Mouse (Mus musculus) subcutaneous adipose tissue, adult 2 months (tissue): ENCODE results near the gene Ilkap. TPM values are rescaled to one million over a fixed set of nuclear protein-coding genes. Genes with fewer than 3 reads are reported as not detected.

Experiments used
- polyA plus RNA-seq: library from polyadenylated mRNA; depleted of rRNA; stranded (reverse); fragments of >200 nt; gene quantifications from 2 replicates; pipeline ENCODE4 v1.2.3, GENCODE M21; 2012; ENCODE audit warnings: low replicate concordance; rRNA removed

Gene Ilkap
- 47.7 and 76.8 TPM in 2 replicates for polyA plus RNA-seq

DNA sequence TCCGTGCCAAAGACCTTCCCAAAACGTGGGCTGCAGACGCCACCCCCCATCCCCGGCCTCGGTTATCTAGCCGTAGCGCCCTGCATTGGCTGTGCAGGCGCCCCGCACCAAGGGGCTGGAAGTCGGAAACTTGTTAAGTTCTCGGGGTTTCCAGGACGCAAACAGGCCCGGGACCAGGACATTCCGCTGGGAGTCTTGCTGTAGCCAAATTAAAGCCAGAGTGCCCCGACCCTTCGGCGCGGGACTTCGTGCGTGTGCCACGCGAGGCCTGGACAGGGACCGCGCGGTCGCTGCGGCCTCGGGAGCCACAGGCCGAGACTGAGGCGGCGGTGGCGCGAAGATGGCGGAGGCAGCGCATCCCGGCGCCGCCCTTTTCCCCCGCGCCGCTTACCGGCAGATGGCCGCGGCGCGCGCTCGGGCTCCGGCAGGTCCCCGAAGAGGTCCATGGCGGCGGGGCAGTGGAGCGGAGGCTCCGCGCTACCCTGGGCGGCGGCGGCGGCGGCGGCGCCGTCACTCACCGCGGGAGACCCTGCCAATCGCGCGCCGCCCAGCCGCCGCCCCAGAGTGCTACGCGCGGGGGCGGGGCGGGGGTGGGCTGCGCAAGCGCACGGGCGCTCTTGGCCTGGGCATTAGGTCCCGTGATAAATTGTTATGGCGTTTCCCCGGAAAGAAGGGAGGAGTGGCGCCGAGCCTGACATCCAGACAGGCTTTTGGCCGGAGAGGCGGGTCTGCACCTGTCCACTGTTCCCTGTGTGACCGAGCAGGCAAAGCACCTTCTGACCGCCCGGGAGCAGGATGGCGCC is at the start of gene Ilkap:
Gene Ilkap, minus strand, starts transcription at position 556 of the 803 bp plus-strand sequence.

DNA sequence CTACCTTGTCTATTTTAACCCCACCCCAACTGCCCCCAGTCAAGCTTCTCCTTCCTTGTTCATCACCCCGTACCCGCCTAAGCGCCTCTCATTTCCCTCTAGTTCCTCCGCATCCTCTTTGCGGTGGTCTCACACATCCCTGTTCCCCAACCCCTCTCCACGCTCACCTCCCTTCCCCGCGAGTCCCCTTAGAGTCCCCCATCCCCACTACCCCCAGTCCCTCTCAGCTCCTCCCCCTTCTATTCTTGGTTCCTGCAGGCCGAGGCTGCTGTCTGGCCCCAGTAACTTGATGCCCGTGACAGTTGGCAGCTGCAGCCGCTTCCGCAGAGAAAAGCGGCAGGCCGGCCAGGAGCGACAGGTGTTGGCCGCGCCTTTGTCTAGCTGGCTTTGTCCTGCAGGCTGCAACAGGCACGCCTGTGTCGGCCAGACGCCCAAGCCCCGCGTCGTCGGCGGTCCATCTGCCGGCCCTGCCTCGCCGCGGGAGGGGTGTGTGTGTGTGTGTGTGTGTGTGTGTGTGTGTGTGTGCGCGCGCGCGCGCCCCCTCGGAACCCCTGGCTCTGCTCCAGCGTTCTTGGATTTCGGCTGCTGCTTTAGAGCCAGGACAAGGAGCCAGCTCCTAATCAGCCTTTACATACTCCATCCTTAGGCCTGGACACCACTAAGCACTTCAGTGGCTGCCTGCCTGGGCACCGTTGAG is 15.4 kb upstream of the Ilkap start, which contains the start of gene Hes6:
Gene Hes6, minus strand, starts transcription at position 141 of the 697 bp plus-strand sequence.

DNA sequence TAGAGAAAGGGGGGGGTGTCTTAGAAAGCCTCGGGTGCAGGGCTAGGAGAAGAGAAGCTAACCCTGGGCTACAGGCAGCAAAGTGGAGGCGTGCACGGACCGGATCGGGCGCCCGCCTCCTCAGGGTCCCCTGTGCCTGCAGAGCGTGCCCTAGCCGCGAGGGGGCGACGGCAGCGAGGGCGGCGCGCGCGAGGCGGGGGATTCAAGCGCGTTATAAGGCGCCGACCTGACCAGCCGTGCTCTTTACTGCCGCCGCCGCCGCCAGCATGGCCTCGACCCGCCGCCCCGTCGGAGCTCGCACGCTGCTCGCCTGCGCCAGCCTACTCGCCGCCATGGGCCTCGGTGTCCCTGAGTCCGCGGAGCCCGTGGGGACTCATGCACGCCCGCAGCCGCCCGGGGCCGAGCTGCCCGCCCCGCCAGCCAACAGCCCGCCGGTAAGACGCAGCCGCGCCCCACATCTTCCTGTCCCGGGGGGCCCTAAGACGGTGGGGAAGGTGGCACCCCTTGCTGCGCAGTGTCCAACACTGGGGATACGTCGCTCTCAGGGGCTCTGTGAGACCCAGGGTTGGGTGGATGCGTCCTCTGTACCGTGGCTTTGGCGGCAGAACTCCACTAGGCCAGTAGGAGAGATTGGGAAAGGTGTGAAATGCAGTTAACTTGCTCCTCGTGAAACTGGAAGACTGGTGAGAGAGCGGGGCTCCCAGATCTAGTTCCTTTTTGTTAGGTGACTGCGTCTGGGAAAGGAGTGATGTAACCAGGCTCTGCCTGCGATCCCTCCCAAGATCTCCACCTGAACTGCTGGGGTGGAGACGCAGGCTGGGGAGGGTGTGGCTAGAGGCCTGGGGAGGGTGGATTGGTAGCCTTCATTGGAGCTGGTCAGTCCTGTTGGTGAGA is 32.2 kb downstream of the Ilkap start, which contains the start of gene Erfe:
Gene Erfe, plus strand, starts transcription at position 216 of the 894 bp plus-strand sequence.

DNA sequence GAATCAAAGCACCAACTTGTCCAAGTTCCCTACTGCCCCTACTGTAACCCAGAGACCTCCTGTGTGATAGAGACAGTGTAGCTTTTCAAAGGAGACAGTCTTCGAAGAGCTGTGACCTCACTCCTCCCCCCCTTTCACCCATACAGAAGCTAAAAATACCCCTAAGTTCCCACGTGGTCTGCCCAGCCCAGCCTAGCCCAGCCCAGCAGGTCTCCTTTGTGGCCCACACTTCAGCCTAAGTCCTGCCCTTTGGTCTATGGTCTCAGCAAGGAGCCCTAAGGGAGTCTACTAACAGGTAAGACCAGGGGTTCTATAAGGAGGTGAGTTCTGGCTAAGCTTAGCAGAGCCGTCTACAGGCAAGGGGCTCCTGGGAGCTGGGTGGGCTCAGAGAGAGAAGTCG is 47.8 kb downstream of the Ilkap start, which contains the start of gene Klhl30:
Gene Klhl30, plus strand, starts transcription at position 176 of the 400 bp plus-strand sequence.

Other genes with a start within 250 kb of the Ilkap start
- gene Ramp1, start 219.0 kb downstream of the Ilkap start, polyA plus RNA-seq = 3.5 and 30.7 TPM in 2 replicates
- 42.4 and 43.4 TPM in 2 replicates for gene Ube2f, start 148.5 kb downstream of the Ilkap start, polyA plus RNA-seq
- 21.3 and 21.8 TPM in 2 replicates for gene Scly, start 100.5 kb downstream of the Ilkap start, polyA plus RNA-seq
- 0.01 and 0.04 TPM in 2 replicates for gene Espnl, start 76.7 kb downstream of the Ilkap start, polyA plus RNA-seq
- gene Klhl30, start 47.8 kb downstream of the Ilkap start, polyA plus RNA-seq = 0.46 and 3.9 TPM in 2 replicates
- 0.95 TPM in 1 of 2 replicates, not detected in the other for gene Erfe, start 32.4 kb downstream of the Ilkap start, polyA plus RNA-seq
- 24.6 and 43.0 TPM in 2 replicates for gene Hes6, start 15.2 kb upstream of the Ilkap start, polyA plus RNA-seq
- gene Per2, start 60.5 kb upstream of the Ilkap start, polyA plus RNA-seq = 12.3 and 12.7 TPM in 2 replicates
- 4.2 and 11.8 TPM in 2 replicates for gene Traf3ip1, start 95.8 kb upstream of the Ilkap start, polyA plus RNA-seq
- gene Asb1, start 141.7 kb upstream of the Ilkap start, polyA plus RNA-seq = 9.7 and 11.3 TPM in 2 replicates